Mouse (Mus musculus): ENCODE results near the gene Impg2. TPM values are rescaled to one million over a fixed set of nuclear protein-coding genes. Genes with fewer than 3 reads are reported as not detected.

Impg2 gene
- total RNA-seq, 2 experiments from 2014 or later: 0.10 to 0.13 TPM

GRCm38 (mm10) chr16:56302996-56303395, 98.9 kb downstream of the Impg2 start:
- no peak for DNase-seq

GRCm38 (mm10) chr16:56304167-56304566, 100.1 kb downstream of the Impg2 start:
- DNase-seq: no peak

- no peak for DNase-seq
Observed at GRCm38 (mm10) chr16:56307575-56307974, 103.5 kb downstream of the Impg2 start.

GRCm38 (mm10) chr16:56311291-56311690, 107.2 kb downstream of the Impg2 start:
- no peak for DNase-seq

Other genes starting within 250 kb of the Impg2 start
- gene Rpl24, start 238.0 kb upstream of the Impg2 start, total RNA-seq (2021): 100 to 1,000 TPM; 523 to 572 TPM
- 1 to 10 TPM; 9.3 to 9.6 TPM for gene Zbtb11, start 230.4 kb upstream of the Impg2 start, total RNA-seq (2021)
- gene Pcnp, start 174.6 kb upstream of the Impg2 start, total RNA-seq (2021): 10 to 100 TPM; 47.0 to 50.1 TPM
- gene Trmt10c, start 166.5 kb upstream of the Impg2 start, total RNA-seq (2021): 1 to 10 TPM; 7.7 to 9.3 TPM
- gene Senp7, start 156.0 kb upstream of the Impg2 start, total RNA-seq (2021): 10 to 100 TPM; 11.5 to 12.9 TPM

Measured in gastrocnemius, postnatal 25 days (tissue).